Mouse (Mus musculus): ENCODE measurements around the gene Nrap. TPM values are rescaled to one million over a fixed set of nuclear protein-coding genes. Genes with fewer than 3 reads are reported as not detected.

Nrap gene
- polyA plus RNA-seq, 1 experiment from 2014 or later, result 0.24 TPM

GRCm38 (mm10) chr19:56287580-56288367 lies 102.1 kb downstream of the Nrap start:
- WGBS, result 83% methylated on average over 15 of the region's 15 CpGs
- no peaks in the 10 kb centered on the region for H3K9me3 ChIP-seq (ENCODE audit: control insufficient read depth, low read length)
- H3K4me2 ChIP-seq (ENCODE audit: low read length), result no peak overlapping the region
- H3K9ac ChIP-seq (ENCODE audit: low read depth, low read length), result no peak overlapping the region
- no peaks in the 10 kb centered on the region for H3K27me3 ChIP-seq (replicated peaks; ENCODE audit: control insufficient read depth, insufficient read depth, low read length)
- H3K27ac ChIP-seq (ENCODE audit: low read depth, low read length), result no peak overlapping the region
- no peak for ATAC-seq
- peaks cover 5% of the 10 kb centered on the region; the same call in 1 of the 2 replicates for H3K4me1 ChIP-seq (ENCODE audit: control insufficient read depth, insufficient read depth, low read depth, low read length)
- H3K4me3 ChIP-seq (ENCODE audit: low read length), result no peak overlapping the region
- H3K36me3 ChIP-seq (ENCODE audit: control insufficient read depth, insufficient read depth, low read length), result no peaks in the 10 kb centered on the region

GRCm38 (mm10) chr19:56286866-56287265 lies 103.0 kb downstream of the Nrap start, which contains the start of gene Habp2:
Gene Habp2, plus strand, starts transcription at chr19:56287137.
- Histone ChIP-seq H3K36me3 (ENCODE audit: control insufficient read depth, insufficient read depth, low read length) (no peaks in the 10 kb centered on the region), H3K27ac (ENCODE audit: low read depth, low read length) (no peak within 1 kb of the TSS)
- WGBS, result 84% methylated on average over 7 of the region's 7 CpGs

GRCm38 (mm10) chr19:56285222-56285621 lies 104.6 kb downstream of the Nrap start:
- no peak overlapping the region for H3K4me3 ChIP-seq (ENCODE audit: low read length)
- H3K9ac ChIP-seq (ENCODE audit: low read depth, low read length), result no peak overlapping the region
- ATAC-seq, result no peak
- H3K36me3 ChIP-seq (ENCODE audit: control insufficient read depth, insufficient read depth, low read length), result no peaks in the 10 kb centered on the region
- no peaks in the 10 kb centered on the region for H3K4me1 ChIP-seq (ENCODE audit: control insufficient read depth, insufficient read depth, low read depth, low read length)
- WGBS, result 79% methylated on average over 4 of the region's 4 CpGs
- H3K9me3 ChIP-seq (ENCODE audit: control insufficient read depth, low read length), result no peaks in the 10 kb centered on the region
- no peak overlapping the region for H3K4me2 ChIP-seq (ENCODE audit: low read length)
- no peak overlapping the region for H3K27ac ChIP-seq (ENCODE audit: low read depth, low read length)
- no peaks in the 10 kb centered on the region for H3K27me3 ChIP-seq (replicated peaks; ENCODE audit: control insufficient read depth, insufficient read depth, low read length)

More at GRCm38 (mm10) chr19:56286866-56287265, 103.0 kb downstream of the Nrap start, which contains the start of gene Habp2:
- no peak within 1 kb of the TSS for H3K4me3 ChIP-seq (ENCODE audit: low read length)
- H3K4me2 ChIP-seq (ENCODE audit: low read length), result no peak within 1 kb of the TSS
- peaks cover 5% of the 10 kb centered on the region; the same call in 1 of the 2 replicates for H3K4me1 ChIP-seq (ENCODE audit: control insufficient read depth, insufficient read depth, low read depth, low read length)
- no peaks in the 10 kb centered on the region for H3K9me3 ChIP-seq (ENCODE audit: control insufficient read depth, low read length)
- no peaks in the 10 kb centered on the region for H3K27me3 ChIP-seq (replicated peaks; ENCODE audit: control insufficient read depth, insufficient read depth, low read length)
- no peak within 1 kb of the TSS for H3K9ac ChIP-seq (ENCODE audit: low read depth, low read length)
- ATAC-seq, result no peak

- Histone ChIP-seq H3K27ac (ENCODE audit: low read depth, low read length) (no peak overlapping the region), H3K27me3 (replicated peaks; ENCODE audit: control insufficient read depth, insufficient read depth, low read length) (no peaks in the 10 kb centered on the region), H3K4me2 (ENCODE audit: low read length) (no peak overlapping the region), H3K4me3 (ENCODE audit: low read length) (no peak overlapping the region), H3K36me3 (ENCODE audit: control insufficient read depth, insufficient read depth, low read length) (no peaks in the 10 kb centered on the region), H3K9ac (ENCODE audit: low read depth, low read length) (no peak overlapping the region), H3K4me1 (ENCODE audit: control insufficient read depth, insufficient read depth, low read depth, low read length) (no peaks in the 10 kb centered on the region), H3K9me3 (ENCODE audit: control insufficient read depth, low read length) (no peaks in the 10 kb centered on the region)
- no peak for ATAC-seq
- WGBS, result 91% methylated on average over 11 of the region's 11 CpGs
Measured at GRCm38 (mm10) chr19:56278366-56278765, 111.5 kb downstream of the Nrap start.

GRCm38 (mm10) chr19:56277951-56278350 lies 111.9 kb downstream of the Nrap start:
- H3K27ac ChIP-seq (ENCODE audit: low read depth, low read length), result no peak overlapping the region
- no peak overlapping the region for H3K9ac ChIP-seq (ENCODE audit: low read depth, low read length)
- no peaks in the 10 kb centered on the region for H3K4me1 ChIP-seq (ENCODE audit: control insufficient read depth, insufficient read depth, low read depth, low read length)
- H3K36me3 ChIP-seq (ENCODE audit: control insufficient read depth, insufficient read depth, low read length), result no peaks in the 10 kb centered on the region
- ATAC-seq, result no peak
- no peak overlapping the region for H3K4me2 ChIP-seq (ENCODE audit: low read length)
- H3K27me3 ChIP-seq (replicated peaks; ENCODE audit: control insufficient read depth, insufficient read depth, low read length), result no peaks in the 10 kb centered on the region
- WGBS, result 87% methylated on average over 4 of the region's 4 CpGs
- H3K4me3 ChIP-seq (ENCODE audit: low read length), result no peak overlapping the region
- no peaks in the 10 kb centered on the region for H3K9me3 ChIP-seq (ENCODE audit: control insufficient read depth, low read length)

- H3K36me3 ChIP-seq (ENCODE audit: control insufficient read depth, insufficient read depth, low read length), result no peaks in the 10 kb centered on the region
- no peak overlapping the region for H3K27ac ChIP-seq (ENCODE audit: low read depth, low read length)
- no peaks in the 10 kb centered on the region for H3K9me3 ChIP-seq (ENCODE audit: control insufficient read depth, low read length)
- H3K9ac ChIP-seq (ENCODE audit: low read depth, low read length), result no peak overlapping the region
- WGBS, result 60% methylated on average over 3 of the region's 3 CpGs
- H3K4me3 ChIP-seq (ENCODE audit: low read length), result no peak overlapping the region
- no peak for ATAC-seq
- H3K27me3 ChIP-seq (replicated peaks; ENCODE audit: control insufficient read depth, insufficient read depth, low read length), result no peaks in the 10 kb centered on the region
- H3K4me1 ChIP-seq (ENCODE audit: control insufficient read depth, insufficient read depth, low read depth, low read length), result no peaks in the 10 kb centered on the region
- no peak overlapping the region for H3K4me2 ChIP-seq (ENCODE audit: low read length)
Measured at GRCm38 (mm10) chr19:56277140-56277804, 112.6 kb downstream of the Nrap start.

GRCm38 (mm10) chr19:56272081-56272480 lies 117.8 kb downstream of the Nrap start:
- Histone ChIP-seq H3K36me3 (ENCODE audit: control insufficient read depth, insufficient read depth, low read length) (no peaks in the 10 kb centered on the region), H3K9ac (ENCODE audit: low read depth, low read length) (no peak overlapping the region), H3K4me1 (ENCODE audit: control insufficient read depth, insufficient read depth, low read depth, low read length) (no peaks in the 10 kb centered on the region), H3K4me3 (ENCODE audit: low read length) (no peak overlapping the region), H3K27me3 (replicated peaks; ENCODE audit: control insufficient read depth, insufficient read depth, low read length) (no peaks in the 10 kb centered on the region), H3K4me2 (ENCODE audit: low read length) (no peak overlapping the region), H3K27ac (ENCODE audit: low read depth, low read length) (no peak overlapping the region), H3K9me3 (ENCODE audit: control insufficient read depth, low read length) (no peaks in the 10 kb centered on the region)
- 87% methylated on average over 8 of the region's 8 CpGs for WGBS
- ATAC-seq, result no peak

Other genes starting within 250 kb of the Nrap start
- 0.07 TPM in 1 of 2 replicates, not detected in the other for gene Habp2, start 102.9 kb downstream of the Nrap start, polyA plus RNA-seq (2015; fragmentation: Nextera tagmentation; extraction: Ambion mirVana)
- 24.5 and 25.5 TPM in 2 replicates for gene Casp7, start 7.1 kb upstream of the Nrap start, polyA plus RNA-seq (2015; fragmentation: Nextera tagmentation; extraction: Ambion mirVana)
- 0.22 and 0.25 TPM in 2 replicates for gene Plekhs1, start 71.6 kb upstream of the Nrap start, polyA plus RNA-seq (2015; fragmentation: Nextera tagmentation; extraction: Ambion mirVana)
- gene Dclre1a, start 158.2 kb upstream of the Nrap start, polyA plus RNA-seq (2015; fragmentation: Nextera tagmentation; extraction: Ambion mirVana), result 8.5 and 8.8 TPM in 2 replicates
- 6.0 and 8.3 TPM in 2 replicates for gene Nhlrc2, start 158.2 kb upstream of the Nrap start, polyA plus RNA-seq (2015; fragmentation: Nextera tagmentation; extraction: Ambion mirVana)